Mouse (Mus musculus) neural tube, embryonic 13.5 days (tissue): ENCODE data around the gene Pwp1. TPM values are rescaled to one million over a fixed set of nuclear protein-coding genes. Genes with fewer than 3 reads are reported as not detected.
A peak's percentile ranks its signal among the peaks of the same experiment; 100 is the strongest.
"Not testable (repeated sequence)": the region's sequence is repeated elsewhere in the genome, so short reads cannot be mapped to it uniquely, and the experiment has no call there.

Experiments used
- ATAC-seq: fragments of 200-750 bp; cut with Nextera tagmentation; 2 replicates; pipeline ENCODE4 v1.8.0; 2017; ENCODE audit warnings: low read depth, mild to moderate bottlenecking, moderate TSS enrichment, moderate library complexity
- H3K27ac ChIP-seq: fragments of 300-500 bp; sonication (generic); replicated peaks from 2 replicates; pipeline ENCODE4 v1.5.1; 2015; ENCODE audit warnings: moderate library complexity, mild to moderate bottlenecking, inconsistent platforms
- H3K27me3 ChIP-seq: fragments of 300-500 bp; sonication (generic); 2 replicates; pipeline ENCODE4 v1.6.1; 2015; ENCODE audit warnings: mild to moderate bottlenecking, inconsistent platforms
- H3K36me3 ChIP-seq: fragments of 300-500 bp; sonication (generic); 2 replicates; pipeline ENCODE4 v1.6.1; 2015; ENCODE audit warnings: mild to moderate bottlenecking, inconsistent platforms
- H3K4me1 ChIP-seq: fragments of 300-500 bp; sonication (generic); replicated peaks from 2 replicates; pipeline ENCODE4 v1.6.1; 2015; ENCODE audit warnings: inconsistent platforms
- H3K4me2 ChIP-seq: fragments of 300-500 bp; sonication (generic); 2 replicates; pipeline ENCODE4 v1.6.1; 2015; ENCODE audit warnings: inconsistent platforms, mild to moderate bottlenecking, moderate library complexity
- H3K4me3 ChIP-seq: fragments of 300-500 bp; sonication (generic); 2 replicates; pipeline ENCODE4 v1.5.1; 2015; ENCODE audit warnings: mild to moderate bottlenecking, inconsistent platforms
- H3K9ac ChIP-seq: fragments of 300-500 bp; sonication (generic); 2 replicates; pipeline ENCODE4 v1.6.1; 2015; ENCODE audit warnings: moderate library complexity, mild to moderate bottlenecking, inconsistent platforms
- H3K9me3 ChIP-seq: fragments of 300-500 bp; sonication (generic); 2 replicates; pipeline ENCODE4 v1.6.1; 2016; ENCODE audit warnings: inconsistent platforms
- WGBS: fragments of 180-500 bp; shearing (Covaris S2); methylation state at CpG from one replicate; pipeline ENCODE4 v1.1.7; 2015; 5-methylcytosine and 5-hydroxymethylcytosine counted together
- polyA plus RNA-seq: library from polyadenylated mRNA; unstranded; fragments of >200 nt; fragmentation: Nextera tagmentation; extraction: Ambion mirVana; gene quantifications from 2 replicates; pipeline ENCODE4 v1.2.1, GENCODE M21; 2015

Gene Pwp1
- polyA plus RNA-seq = 68.0 and 73.1 TPM in 2 replicates

GRCm38 (mm10) chr10:85829085-85829853 is at the start of gene Pwp1:
Gene Pwp1 (plus strand): TSS chr10:85829494.
- ATAC-seq = peak; percentile 98
- peak within 1 kb of the TSS; percentile 84 for H3K4me2 ChIP-seq
- 1% methylated on average over 49 of the region's 49 CpGs for WGBS

GRCm38 (mm10) chr10:85822143-85822696 is 7.1 kb upstream of the Pwp1 start:
- H3K27me3 ChIP-seq, H3K27ac ChIP-seq, H3K36me3 ChIP-seq, H3K9me3 ChIP-seq, H3K4me1 ChIP-seq, H3K4me2 ChIP-seq, ATAC-seq, H3K4me3 ChIP-seq, H3K9ac ChIP-seq: not testable (repeated sequence)
- WGBS = 92% methylated on average over 1 of the region's 3 CpGs

More at GRCm38 (mm10) chr10:85829085-85829853, at the start of gene Pwp1:
- not testable (repeated sequence) for H3K27me3 ChIP-seq, H3K36me3 ChIP-seq, H3K9me3 ChIP-seq, H3K4me1 ChIP-seq
- peak within 1 kb of the TSS; percentile 61 for H3K4me3 ChIP-seq
- peak within 1 kb of the TSS; percentile 90 for H3K9ac ChIP-seq
- peak within 1 kb of the TSS; percentile 79 for H3K27ac ChIP-seq

GRCm38 (mm10) chr10:85823752-85824151 is 5.5 kb upstream of the Pwp1 start:
- H3K36me3 ChIP-seq, H3K4me1 ChIP-seq, H3K4me2 ChIP-seq, H3K9me3 ChIP-seq, H3K27ac ChIP-seq, H3K27me3 ChIP-seq, H3K9ac ChIP-seq, H3K4me3 ChIP-seq, ATAC-seq: not testable (repeated sequence)
- WGBS = 77% methylated on average over 1 of the region's 1 CpGs

GRCm38 (mm10) chr10:85828722-85829084 is 591 bp upstream of the Pwp1 start:
- Histone ChIP-seq H3K4me2 (peak overlapping the region; percentile 84), H3K4me3 (peak overlapping the region; percentile 61)
- H3K27me3 ChIP-seq, H3K4me1 ChIP-seq, H3K36me3 ChIP-seq, H3K9ac ChIP-seq, H3K27ac ChIP-seq, H3K9me3 ChIP-seq: not testable (repeated sequence)
- peak; percentile 55 for ATAC-seq
- WGBS = 52% methylated on average over 5 of the region's 5 CpGs

- Histone ChIP-seq H3K4me2 (no peak overlapping the region), H3K36me3 (no peaks in the 10 kb centered on the region), H3K27me3 (no peaks in the 10 kb centered on the region), H3K4me1 (no peaks in the 10 kb centered on the region), H3K9me3 (no peaks in the 10 kb centered on the region), H3K4me3 (no peak overlapping the region), H3K9ac (no peak overlapping the region), H3K27ac (no peak overlapping the region)
- no peak for ATAC-seq
- WGBS = 79% methylated on average over 4 of the region's 4 CpGs
Measured at GRCm38 (mm10) chr10:85846105-85846862, 17.0 kb downstream of the Pwp1 start.

GRCm38 (mm10) chr10:85871698-85872478 is 42.6 kb downstream of the Pwp1 start:
- H3K27ac ChIP-seq = peak overlapping the region; percentile 38; the same call in 1 of the 2 replicates
- 0 out of 2 replicates have a peak, but pooled peaks cover 3% of the 10 kb centered on the region for H3K9me3 ChIP-seq
- H3K4me1 ChIP-seq = peaks cover 16% of the 10 kb centered on the region
- peak overlapping the region; percentile 92 for H3K4me2 ChIP-seq
- peak; percentile 97 for ATAC-seq
- H3K36me3 ChIP-seq = peaks cover 29% of the 10 kb centered on the region
- under 1% methylated on average over 55 of the region's 55 CpGs for WGBS
- H3K4me3 ChIP-seq = peak overlapping the region; percentile 100
- H3K27me3 ChIP-seq = no peaks in the 10 kb centered on the region
- peak overlapping the region; percentile 88 for H3K9ac ChIP-seq

GRCm38 (mm10) chr10:85872479-85872773 is 43.1 kb downstream of the Pwp1 start:
- H3K36me3 ChIP-seq = peaks cover 34% of the 10 kb centered on the region
- H3K27ac ChIP-seq = 0 out of 2 replicates have a peak overlapping the region, but pooled peaks have one; percentile 38
- no peaks in the 10 kb centered on the region for H3K9me3 ChIP-seq
- peak overlapping the region; percentile 100 for H3K4me3 ChIP-seq
- H3K27me3 ChIP-seq = no peaks in the 10 kb centered on the region
- ATAC-seq = no peak
- 5% methylated on average over 5 of the region's 5 CpGs for WGBS
- H3K9ac ChIP-seq = peak overlapping the region; percentile 88
- H3K4me2 ChIP-seq = peak overlapping the region; percentile 92
- peaks cover 16% of the 10 kb centered on the region for H3K4me1 ChIP-seq

- Histone ChIP-seq H3K36me3 (peaks cover 50% of the 10 kb centered on the region), H3K27ac (no peak overlapping the region), H3K4me2 (no peak overlapping the region), H3K9ac (no peak overlapping the region), H3K4me1 (peaks cover 16% of the 10 kb centered on the region), H3K9me3 (no peaks in the 10 kb centered on the region), H3K27me3 (no peaks in the 10 kb centered on the region), H3K4me3 (no peak overlapping the region)
- 91% methylated on average over 13 of the region's 13 CpGs for WGBS
- no peak for ATAC-seq
Measured at GRCm38 (mm10) chr10:85873861-85874544, 44.7 kb downstream of the Pwp1 start.

GRCm38 (mm10) chr10:85875812-85876211 is 46.5 kb downstream of the Pwp1 start:
- no peaks in the 10 kb centered on the region for H3K27me3 ChIP-seq
- H3K9me3 ChIP-seq = no peaks in the 10 kb centered on the region
- H3K4me1 ChIP-seq = peaks cover 16% of the 10 kb centered on the region
- no peak overlapping the region for H3K9ac ChIP-seq
- H3K4me3 ChIP-seq = no peak overlapping the region
- ATAC-seq = no peak
- H3K4me2 ChIP-seq = no peak overlapping the region
- no peak overlapping the region for H3K27ac ChIP-seq
- WGBS = 92% methylated on average over 5 of the region's 5 CpGs
- H3K36me3 ChIP-seq = peaks cover 68% of the 10 kb centered on the region

- Histone ChIP-seq H3K4me3 (no peak overlapping the region), H3K4me2 (no peak overlapping the region), H3K9ac (no peak overlapping the region), H3K27me3 (no peaks in the 10 kb centered on the region), H3K9me3 (no peaks in the 10 kb centered on the region), H3K36me3 (peaks cover 97% of the 10 kb centered on the region), H3K27ac (no peak overlapping the region), H3K4me1 (no peaks in the 10 kb centered on the region)
- no peak for ATAC-seq
- 92% methylated on average over 8 of the region's 8 CpGs for WGBS
Measured at GRCm38 (mm10) chr10:85879886-85880486, 50.7 kb downstream of the Pwp1 start.
